Mouse (Mus musculus) bone marrow, adult 2 months (tissue): ENCODE results near the gene Fam83f. TPM values are rescaled to one million over a fixed set of nuclear protein-coding genes. Genes with fewer than 3 reads are reported as not detected.
"Not testable (repeated sequence)": the region's sequence is repeated elsewhere in the genome, so short reads cannot be mapped to it uniquely, and the experiment has no call there.

Experiments
- H3K27ac ChIP-seq: fragments of 200-500 bp; 2 replicates; pipeline ENCODE4 v1.5.1; 2012; ENCODE audit warnings: low read depth, mild to moderate bottlenecking, control low read depth, inconsistent platforms, low read length; ENCODE audit not compliant: control insufficient read depth, poor library complexity, insufficient read depth
- H3K4me1 ChIP-seq: fragments of 200-500 bp; 2 replicates; pipeline ENCODE4 v1.6.1; 2011; ENCODE audit warnings: low read length; ENCODE audit not compliant: control insufficient read depth, insufficient read depth
- H3K4me3 ChIP-seq: fragments of 200-500 bp; replicated peaks from 2 replicates; pipeline ENCODE3; 2011; ENCODE audit warnings: mild to moderate bottlenecking, low read depth, low read length, control low read depth; ENCODE audit not compliant: control insufficient read depth
- CTCF ChIP-seq: fragments of 200-500 bp; IDR thresholded peaks from 2 replicates; pipeline ENCODE4 v1.5.1; 2011; ENCODE audit warnings: low read length, control low read depth; ENCODE audit not compliant: control insufficient read depth, insufficient read depth
- POLR2A ChIP-seq: fragments of 200-500 bp; IDR thresholded peaks from 2 replicates; pipeline ENCODE4 v1.6.1; 2011; ENCODE audit warnings: low read depth, mild to moderate bottlenecking, control low read depth, low read length, borderline replicate concordance; ENCODE audit not compliant: control insufficient read depth
- WGBS: fragments of 180-500 bp; shearing (Covaris S2); methylation state at CpG from one replicate; pipeline ENCODE4 v1.1.7; 2018; 5-methylcytosine and 5-hydroxymethylcytosine counted together
- polyA plus RNA-seq: library from polyadenylated mRNA; stranded (reverse); fragments of >200 nt; gene quantifications from 2 replicates; pipeline ENCODE4 v1.2.4, GENCODE M21; 2011; ENCODE audit warnings: low replicate concordance; ENCODE audit not compliant: missing spikeins, insufficient read depth, insufficient read length

Gene Fam83f
- polyA plus RNA-seq, 1 experiment: not detected

DNA sequence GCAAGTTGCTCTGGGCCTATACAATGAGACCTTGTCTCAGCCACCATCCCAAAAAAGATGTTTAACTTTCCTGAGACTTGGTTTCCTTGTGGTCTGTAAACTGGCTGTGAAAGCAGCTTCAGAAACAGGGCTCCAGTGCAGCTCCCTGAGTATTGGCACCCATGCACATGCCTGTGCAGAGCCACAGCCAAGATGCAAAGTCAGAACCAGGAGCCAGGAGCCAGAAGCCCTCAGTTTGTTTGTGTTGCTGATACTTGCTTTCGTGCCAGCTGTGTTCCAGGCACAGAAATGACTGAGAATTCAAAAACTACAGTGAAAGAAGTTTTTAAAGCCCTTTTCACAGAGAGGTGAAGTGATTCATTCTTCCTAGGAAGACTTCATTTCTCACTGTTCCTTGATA lies 45.8 kb downstream of the Fam83f start:
- Histone ChIP-seq H3K4me1 (no peaks in the 10 kb centered on the region), H3K4me3 (no peak overlapping the region), H3K27ac (no peak overlapping the region)
- TF ChIP-seq CTCF (no peak), POLR2A (no peak)
- WGBS: 71% methylated on average over 1 of the region's 1 CpGs

DNA sequence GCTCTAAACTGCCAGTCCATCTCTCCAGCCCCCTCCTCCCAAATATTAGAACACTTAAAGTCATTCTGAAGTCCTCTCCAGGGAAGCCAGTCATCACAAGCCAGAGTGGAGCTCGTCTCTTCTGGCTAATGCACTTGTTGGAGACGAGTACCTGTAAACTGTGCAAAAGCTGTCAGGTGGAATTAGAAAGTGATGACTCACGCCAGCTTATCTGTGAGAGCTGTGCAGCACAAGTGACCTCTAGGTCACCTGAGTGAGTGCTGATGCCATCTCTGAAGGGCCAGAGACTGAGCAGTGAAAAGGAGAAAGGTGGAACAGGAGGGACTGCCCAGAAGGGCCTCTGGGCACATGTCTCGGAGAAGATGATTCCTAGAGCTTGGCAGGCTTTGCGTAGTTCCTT lies 48.6 kb downstream of the Fam83f start:
- H3K27ac ChIP-seq: no peak overlapping the region
- no peak overlapping the region for H3K4me3 ChIP-seq
- TF ChIP-seq POLR2A: no peak
- TF ChIP-seq CTCF: no peak
- no peaks in the 10 kb centered on the region for H3K4me1 ChIP-seq
- WGBS: 84% methylated on average over 5 of the region's 5 CpGs

DNA sequence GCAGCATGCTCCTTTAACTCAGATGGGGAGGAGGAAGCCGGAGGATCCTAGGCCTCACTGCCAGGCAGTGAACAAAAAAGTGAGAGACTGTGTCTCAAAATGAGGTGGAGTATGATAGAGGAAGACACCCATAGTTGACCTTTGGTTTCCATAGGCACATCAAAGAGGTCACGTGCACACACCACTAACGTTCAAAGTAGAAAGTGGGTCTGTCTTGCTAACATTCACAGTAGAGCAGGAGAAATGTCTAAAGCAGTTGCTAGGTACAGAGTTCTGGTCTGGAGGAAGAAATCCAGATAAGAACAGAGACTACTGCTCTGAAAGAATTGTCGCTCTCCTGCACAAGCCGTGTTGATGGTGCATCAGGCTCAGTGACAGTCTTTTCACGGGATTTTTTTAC lies 50.2 kb downstream of the Fam83f start:
- TF ChIP-seq POLR2A (no peak), CTCF (no peak)
- no peak overlapping the region for H3K27ac ChIP-seq
- WGBS: 71% methylated on average over 6 of the region's 6 CpGs

GRCm38 (mm10) chr15:80722366-80722765 lies 50.7 kb downstream of the Fam83f start:
- WGBS: 54% methylated on average over 3 of the region's 3 CpGs
- TF ChIP-seq CTCF (no peak), POLR2A (no peak)

More for the DNA sequence above, 50.2 kb downstream of the Fam83f start:
- Histone ChIP-seq H3K4me3 (no peak overlapping the region), H3K4me1 (no peaks in the 10 kb centered on the region)

DNA sequence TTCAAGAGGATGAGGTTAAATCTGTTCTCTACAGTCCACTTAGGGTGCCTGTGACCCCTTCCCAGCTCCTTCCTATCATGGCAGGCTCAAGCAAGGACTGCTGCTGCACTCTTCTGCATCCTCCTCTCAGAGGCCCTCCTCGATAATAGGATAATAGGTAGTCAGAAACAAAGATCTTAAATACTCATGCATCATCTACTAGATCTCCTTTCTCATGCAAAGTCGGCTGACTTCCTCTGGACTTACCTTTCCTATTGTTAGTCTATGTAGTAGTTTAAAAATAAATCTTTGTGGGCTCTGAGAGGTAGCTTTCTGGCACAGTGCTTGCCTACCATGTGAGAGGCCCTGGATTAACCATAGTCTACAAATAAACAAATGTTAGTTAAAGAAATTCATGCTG lies 57.8 kb downstream of the Fam83f start:
- H3K4me1 ChIP-seq: no peaks in the 10 kb centered on the region; the same call in 1 of the 2 replicates
- H3K27ac ChIP-seq: no peak overlapping the region
- H3K4me3 ChIP-seq: no peak overlapping the region
- WGBS: 48% methylated on average over 2 of the region's 2 CpGs
- TF ChIP-seq CTCF (no peak), POLR2A (no peak)

More at GRCm38 (mm10) chr15:80722366-80722765, 50.7 kb downstream of the Fam83f start:
- Histone ChIP-seq H3K4me1 (no peaks in the 10 kb centered on the region), H3K4me3 (no peak overlapping the region), H3K27ac (no peak overlapping the region)

- Histone ChIP-seq H3K4me3 (no peak overlapping the region), H3K4me1 (peaks cover 2% of the 10 kb centered on the region), H3K27ac (no peak overlapping the region)
- no peak for TF ChIP-seq POLR2A
- WGBS: 97% methylated on average over 1 of the region's 1 CpGs
Measured at GRCm38 (mm10) chr15:80731043-80731442, 59.4 kb downstream of the Fam83f start.

DNA sequence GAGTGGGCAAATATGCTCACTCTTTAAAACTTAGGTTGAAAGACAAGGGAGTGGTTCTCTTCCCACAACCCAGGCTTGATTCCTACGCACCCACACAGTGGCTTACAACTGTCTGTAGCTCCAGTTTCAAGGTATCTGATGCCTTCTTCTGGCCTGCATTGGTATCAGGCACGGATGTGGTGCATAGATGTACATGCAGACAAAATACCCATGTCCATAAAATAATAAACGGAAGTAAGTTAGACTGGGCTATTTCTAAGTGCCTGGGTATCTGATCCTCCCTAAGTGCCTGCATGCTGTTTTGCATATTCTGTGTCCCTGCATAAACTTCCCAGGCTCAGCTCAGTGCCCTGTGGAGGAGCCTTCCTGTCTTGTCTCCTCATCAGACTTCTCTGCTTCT lies 59.9 kb downstream of the Fam83f start:
- no peak overlapping the region for H3K4me3 ChIP-seq
- WGBS: 79% methylated on average over 3 of the region's 3 CpGs
- no peak for TF ChIP-seq POLR2A
- TF ChIP-seq CTCF: no peak
- no peak overlapping the region for H3K27ac ChIP-seq
- peaks cover 2% of the 10 kb centered on the region for H3K4me1 ChIP-seq

- no peak for TF ChIP-seq POLR2A
- no peak for TF ChIP-seq CTCF
- Histone ChIP-seq H3K4me1 (peaks cover 2% of the 10 kb centered on the region), H3K27ac (no peak overlapping the region), H3K4me3 (no peak overlapping the region)
- 60% methylated on average over 4 of the region's 4 CpGs for WGBS
Measured at GRCm38 (mm10) chr15:80732266-80733030, 60.8 kb downstream of the Fam83f start.

DNA sequence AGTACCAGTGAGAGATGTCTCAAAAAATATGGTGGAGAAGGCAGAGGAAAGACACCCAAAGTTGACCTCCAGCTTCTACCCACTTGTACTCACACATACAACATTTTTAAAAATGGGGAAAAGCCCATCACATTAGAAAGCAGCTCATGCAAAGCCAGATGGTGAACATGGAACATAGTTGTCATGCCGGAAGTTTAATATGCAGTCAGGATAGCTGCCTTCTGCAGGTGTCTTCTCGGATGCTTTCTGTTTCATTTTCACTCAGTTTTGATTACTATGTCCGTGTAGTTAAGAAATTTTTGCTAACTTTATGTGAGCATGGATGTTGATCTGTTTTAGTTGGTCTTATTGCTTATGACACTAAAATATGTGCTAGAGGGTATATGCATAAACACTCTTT lies 63.7 kb downstream of the Fam83f start:
- H3K4me1 ChIP-seq: peaks cover 5% of the 10 kb centered on the region
- no peak overlapping the region for H3K4me3 ChIP-seq
- 61% methylated on average over 3 of the region's 3 CpGs for WGBS
- TF ChIP-seq CTCF: no peak
- no peak for TF ChIP-seq POLR2A
- H3K27ac ChIP-seq: no peak overlapping the region

DNA sequence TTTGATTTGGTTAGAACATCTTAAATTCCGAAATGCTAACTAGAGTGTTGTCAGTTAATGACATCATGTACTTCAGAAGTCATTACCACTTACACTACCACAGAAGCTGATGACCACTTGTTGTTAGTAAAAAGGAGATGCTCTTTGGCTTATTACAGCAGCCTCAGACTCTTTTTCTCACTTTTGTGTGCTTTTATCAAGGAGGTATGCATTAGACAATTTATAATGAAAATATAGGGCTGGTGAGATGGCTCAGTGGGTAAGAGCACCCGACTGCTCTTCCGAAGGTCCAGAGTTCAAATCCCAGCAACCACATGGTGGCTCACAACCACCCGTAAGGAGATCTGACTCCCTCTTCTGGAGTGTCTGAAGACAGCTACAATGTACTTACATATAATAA lies 64.1 kb downstream of the Fam83f start:
- 82% methylated on average over 4 of the region's 4 CpGs for WGBS
- not testable (repeated sequence) for H3K27ac ChIP-seq, H3K4me1 ChIP-seq, H3K4me3 ChIP-seq
